Mouse (Mus musculus) forebrain, embryonic 13.5 days (tissue): Measurements from ENCODE around the gene Ros1. TPM values are rescaled to one million over a fixed set of nuclear protein-coding genes. Genes with fewer than 3 reads are reported as not detected.

Source experiments
- microRNA-seq: library from miRNA; unstranded; fragments of <30 nt; microRNA quantifications from one replicate; pipeline ENCODE4, GENCODE M21; 2016
- polyA plus RNA-seq: library from polyadenylated mRNA; unstranded; fragments of >200 nt; fragmentation: Nextera tagmentation; extraction: Ambion mirVana; gene quantifications from 2 replicates; pipeline ENCODE4 v1.2.1, GENCODE M21; 2015

Ros1 gene
- polyA plus RNA-seq, 1 experiment from 2014 or later, result not detected

Small RNAs within 50 kb of the gene (microRNA-seq; reads per million reads assigned to microRNA genes)
- not detected for gene Gm24084

Other genes starting within 250 kb of the Ros1 start
- 0.62 and 1.6 TPM in 2 replicates for gene Vgll2, start 172.7 kb downstream of the Ros1 start, polyA plus RNA-seq
- gene Dcbld1, start 38.4 kb upstream of the Ros1 start, polyA plus RNA-seq, result 21.8 and 22.7 TPM in 2 replicates
- gene Gm26741, start 163.5 kb upstream of the Ros1 start, polyA plus RNA-seq, result not detected in 2 replicates
- 18.4 and 20.0 TPM in 2 replicates for gene Gopc, start 186.9 kb upstream of the Ros1 start, polyA plus RNA-seq
- not detected in 2 replicates for gene Nepn, start 193.7 kb upstream of the Ros1 start, polyA plus RNA-seq
- 13.7 and 14.4 TPM in 2 replicates for gene Nus1, start 222.3 kb upstream of the Ros1 start, polyA plus RNA-seq